Mouse (Mus musculus): Measurements from ENCODE around the gene Ppp1r9a.

GRCm38 (mm10) chr6:4992308-4992707 lies 89.6 kb downstream of the Ppp1r9a start:
- TF ChIP-seq SIN3A (IDR thresholded peaks at IDR 0.05; ENCODE audit: low read length): no peak
- TF ChIP-seq GABPA (IDR thresholded peaks at IDR 0.05; ENCODE audit: insufficient replicate concordance, low read depth, low read length): no peak
- no peak for TF ChIP-seq EP300 (IDR thresholded peaks at IDR 0.05; ENCODE audit: low read length)

Measured in CH12.LX (cell line).